Mouse (Mus musculus): ENCODE results near the gene Csn1s1.

The Csn1s1 gene

DNA sequence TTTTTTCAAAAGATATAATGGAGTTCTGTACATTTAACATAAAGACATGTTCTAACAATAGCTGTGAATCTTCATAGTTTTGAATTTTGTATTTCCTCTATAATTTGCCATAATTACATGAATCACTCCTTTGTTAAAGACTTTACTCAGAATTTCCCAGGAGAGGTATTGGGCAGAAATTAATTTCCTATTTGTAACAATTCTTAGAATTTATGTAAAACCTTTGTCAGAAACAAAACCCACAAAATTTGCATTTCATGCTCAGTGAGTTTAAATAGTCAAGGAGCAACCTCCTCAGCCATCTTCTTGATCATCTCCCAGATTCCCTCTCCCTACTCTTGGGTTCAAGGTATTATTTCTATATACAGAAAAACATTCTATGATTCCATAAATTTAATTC lies at the start of gene Csn1s1:
Gene Csn1s1, plus strand, starts transcription at position 301 of the 400 bp plus-strand sequence.
- no peak for DNase-seq

DNA sequence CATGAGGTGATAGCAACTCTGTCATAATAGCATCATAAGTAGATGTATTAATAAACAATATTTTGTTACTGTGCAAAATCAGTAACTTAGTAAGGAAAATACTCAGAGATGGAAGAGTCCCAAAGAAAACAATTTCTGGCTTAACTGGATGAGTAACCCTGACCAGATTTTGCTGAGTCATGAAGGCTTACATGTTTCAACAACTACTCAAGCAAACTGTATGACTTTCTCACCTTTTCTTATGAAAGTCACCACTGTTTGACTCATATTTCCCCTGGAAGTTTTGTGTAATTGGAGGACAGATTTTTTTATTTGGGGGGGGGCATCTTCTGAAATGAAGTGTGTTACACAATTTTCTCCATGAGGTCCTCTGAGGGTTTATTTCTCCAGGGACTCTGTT lies 43.3 kb upstream of the Csn1s1 start:
- DNase-seq, result no peak

DNA sequence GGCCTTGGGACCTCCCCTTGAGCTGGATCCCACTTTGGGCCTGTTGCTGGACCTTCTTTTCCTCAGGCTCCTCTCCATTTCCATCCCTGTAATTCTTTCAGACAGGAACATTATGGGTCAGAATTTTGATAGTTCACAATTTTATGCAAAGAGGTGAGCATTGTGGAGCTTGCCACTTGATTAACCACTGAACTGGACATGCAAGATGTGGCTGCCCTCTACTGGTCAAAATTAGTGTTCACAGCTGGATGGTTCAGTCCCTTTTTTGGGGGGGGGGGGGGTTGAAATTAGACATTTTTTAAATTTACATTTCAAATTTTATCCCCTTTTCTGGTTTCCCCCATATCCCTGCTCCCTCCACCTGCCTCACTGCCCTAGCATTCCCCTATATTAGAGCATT lies 23.2 kb upstream of the Csn1s1 start:
- no peak for DNase-seq

DNA sequence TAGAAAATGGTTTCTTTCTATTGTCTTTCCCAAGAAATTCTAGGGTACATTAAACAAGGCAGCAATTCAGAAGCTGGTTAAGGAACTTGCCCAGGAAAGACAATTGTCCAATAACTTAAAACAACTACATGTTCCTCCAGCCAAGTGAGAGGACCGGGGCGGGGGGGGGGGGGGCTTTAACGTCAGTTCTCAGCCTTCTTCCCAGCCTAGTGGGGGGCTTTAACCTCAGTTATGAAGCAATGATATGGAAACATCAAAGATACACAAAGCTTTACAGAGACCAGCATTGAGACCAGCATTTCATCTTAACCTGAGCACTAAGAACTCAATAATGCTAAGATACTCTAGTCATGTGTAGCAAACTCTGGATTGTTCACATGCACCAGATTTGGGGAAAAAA lies 33.5 kb downstream of the Csn1s1 start, which contains the start of gene Csn2:
Gene Csn2, minus strand, starts transcription at position 101 of the 400 bp plus-strand sequence.
- DNase-seq, result no peak

DNA sequence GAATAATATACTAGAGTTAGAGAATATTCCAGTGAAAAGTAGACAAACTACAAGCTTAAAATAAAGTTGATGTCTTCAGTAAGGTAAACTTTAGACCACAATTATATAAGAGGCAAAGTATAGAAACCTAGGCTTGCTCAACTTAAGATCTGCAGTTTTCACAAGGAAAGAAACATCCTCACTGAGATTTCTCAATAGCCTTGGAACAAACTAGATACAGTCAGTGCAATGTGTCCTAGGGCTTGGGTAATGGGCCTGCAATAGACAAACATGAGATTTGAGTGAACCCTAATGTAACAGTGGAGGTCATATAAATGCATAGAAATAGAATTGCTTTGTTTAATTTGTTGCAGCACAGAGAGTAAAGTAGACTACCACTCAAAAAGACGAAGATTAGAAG lies 39.9 kb downstream of the Csn1s1 start:
- no peak for DNase-seq

Data from liver (tissue).